12 mouse cellular contexts compared by ENCODE assay signal in genomic region chr16:38012382-38012781, GRCm38 (mm10).
DNase-seq lines count a peak whose midpoint lies in the region; ATAC-seq and TF ChIP-seq lines count a peak whose summit lies in the region.
"Had no signal": no experiment of that assay in that cellular context is flagged by ENCODE, and none has a peak within 500 bp of the region (broad histone marks: within the 10 kb centered on the region; RNA-seq: fewer than 3 reads in every experiment).

No protein-coding gene starts in this region.

- no peak for DNase-seq in kidney, postnatal 10 days
- peak; percentile 58 for DNase-seq in adrenal gland, postnatal 10 days
- peak; percentile 79 for DNase-seq in lung, adult 2 months
- DNase-seq in layer of hippocampus, adult 8-10 months (ENCODE audit: low spot score in 2 of 2) = no peak
- DNase-seq in spleen, postnatal 10 days (ENCODE audit: low spot score in 2 of 2) = no peak
- DNase-seq in embryo, embryonic 9.5 days (ENCODE audit: extremely low spot score) = no peak
- DNase-seq: heart, adult 2 months had no signal

- H3K36me3 ChIP-seq in kidney, embryonic 16.5 days (ENCODE audit: insufficient read depth, low read length) = no peaks in the 10 kb centered on the region
- no peaks in the 10 kb centered on the region for H3K36me3 ChIP-seq in stomach, embryonic 16.5 days (ENCODE audit: control insufficient read depth, insufficient read depth, low read length)

- no peaks in the 10 kb centered on the region for H3K27me3 ChIP-seq in kidney, embryonic 16.5 days (ENCODE audit: insufficient read depth, low read length)
- H3K27me3 ChIP-seq in stomach, embryonic 16.5 days (ENCODE audit: control insufficient read depth, insufficient read depth, low read length) = no peaks in the 10 kb centered on the region

- H3K4me3 ChIP-seq in kidney, embryonic 16.5 days (ENCODE audit: low read length) = no peak overlapping the region
- H3K4me3 ChIP-seq in lung, adult 2 months (replicated peaks; ENCODE audit: extremely low read depth, low read depth, low read length) = no peak overlapping the region
- H3K4me3 ChIP-seq in stomach, embryonic 16.5 days (replicated peaks; ENCODE audit: low read length) = no peak overlapping the region
- H3K4me3 ChIP-seq: heart, adult 2 months had no signal

- TF ChIP-seq POLR2A in lung, adult 2 months (IDR thresholded peaks at IDR 0.05; ENCODE audit: borderline replicate concordance, extremely low read depth, low read depth, low read length) = no peak

- 64% methylated on average over 5 of the region's 5 CpGs for WGBS in kidney, embryonic 16.5 days
- 37% methylated on average over 5 of the region's 5 CpGs for WGBS in lung, adult 2 months
- 40% methylated on average over 5 of the region's 5 CpGs for WGBS in stomach, embryonic 16.5 days

- no peaks in the 10 kb centered on the region for H3K4me1 ChIP-seq in kidney, embryonic 16.5 days (ENCODE audit: insufficient read depth, low read length)
- H3K4me1 ChIP-seq in lung, adult 2 months (ENCODE audit: control insufficient read depth, insufficient read depth, low read length) = no peaks in the 10 kb centered on the region
- no peaks in the 10 kb centered on the region for H3K4me1 ChIP-seq in stomach, embryonic 16.5 days (ENCODE audit: control insufficient read depth, insufficient read depth, low read length)

- H3K27ac ChIP-seq in kidney, embryonic 16.5 days (ENCODE audit: low read length) = no peak overlapping the region
- peak overlapping the region; percentile 84 for H3K27ac ChIP-seq in stomach, embryonic 16.5 days (ENCODE audit: low read length)
- H3K27ac ChIP-seq: heart, adult 2 months; macrophage had no signal

- 0 out of 2 replicates have a peak, but pooled peaks have one; percentile 27 for ATAC-seq in kidney, embryonic 16.5 days (ENCODE audit: low FRiP score, low TSS enrichment)
- ATAC-seq in stomach, embryonic 16.5 days (ENCODE audit: insufficient read depth, low FRiP score) = peak; percentile 86
- ATAC-seq: CD4-positive, CD25-positive, alpha-beta regulatory T cell, adult 4 months; hindbrain, embryonic 16.5 days had no signal

- H3K9ac ChIP-seq in kidney, embryonic 16.5 days (replicated peaks; ENCODE audit: low read length) = no peak overlapping the region
- no peak overlapping the region for H3K9ac ChIP-seq in stomach, embryonic 16.5 days (ENCODE audit: low read length)

- no peaks in the 10 kb centered on the region for H3K9me3 ChIP-seq in kidney, embryonic 16.5 days (ENCODE audit: low read length)
- no peaks in the 10 kb centered on the region for H3K9me3 ChIP-seq in stomach, embryonic 16.5 days (replicated peaks; ENCODE audit: control insufficient read depth, low read length)

- H3K4me2 ChIP-seq in kidney, embryonic 16.5 days (replicated peaks; ENCODE audit: low read depth, low read length) = no peak overlapping the region
- no peak overlapping the region for H3K4me2 ChIP-seq in stomach, embryonic 16.5 days (ENCODE audit: low read depth, low read length)

- TF ChIP-seq CTCF in lung, adult 2 months (IDR thresholded peaks at IDR 0.05; ENCODE audit: insufficient read depth, low read length) = no peak

Comparison
In these comparisons a context has a peak if more than half of its experiments do, and no peak if none do; other contexts are left out.
1. DNase-seq: peak in adrenal gland, postnatal 10 days (single experiment) and lung, adult 2 months (single experiment); none in kidney, postnatal 10 days (single experiment), layer of hippocampus, adult 8-10 months (0 of 2), spleen, postnatal 10 days (0 of 2) and embryo, embryonic 9.5 days (single experiment).